Mouse (Mus musculus) liver, embryonic 14.5 days (tissue): Measurements from ENCODE around the gene Olfr548-ps1. TPM values are rescaled to one million over a fixed set of nuclear protein-coding genes. Genes with fewer than 3 reads are reported as not detected.
A peak's percentile ranks its signal among the peaks of the same experiment; 100 is the strongest.

Source experiments
- ATAC-seq: fragments of 200-750 bp; cut with Nextera tagmentation; 2 replicates; pipeline ENCODE4 v1.8.0; 2017; ENCODE audit warnings: moderate number of reproducible peaks, mild to moderate bottlenecking, moderate library complexity; ENCODE audit not compliant: insufficient read depth
- DNase-seq, 3 experiments: peaks; one replicate each; pipeline ENCODE4 v3.0.0-alpha.2; 2012 to 2013; ENCODE audit warnings: low read depth in 3 of 3, low spot score in 3 of 3
- H3K27ac ChIP-seq: fragments of 300-500 bp; sonication (generic); 2 replicates; pipeline ENCODE4 v1.5.1; 2014; ENCODE audit warnings: moderate library complexity, mild to moderate bottlenecking, control low read depth, inconsistent platforms
- H3K27me3 ChIP-seq: fragments of 300-500 bp; sonication (generic); 2 replicates; pipeline ENCODE4 v1.6.1; 2014; ENCODE audit warnings: mild to moderate bottlenecking, low read length, moderate library complexity; ENCODE audit not compliant: control insufficient read depth, insufficient read depth
- H3K36me3 ChIP-seq: fragments of 300-500 bp; sonication (generic); replicated peaks from 2 replicates; pipeline ENCODE4 v1.6.1; 2014; ENCODE audit warnings: low read depth; ENCODE audit not compliant: control insufficient read depth, insufficient read depth
- H3K4me1 ChIP-seq, 2 experiments: fragments of 200-500 bp in 1 of 2; fragments of 300-500 bp in 1 of 2; sonication (generic) in 1 of 2; replicated peaks; 2 replicates each; pipeline ENCODE4 v1.6.1; 2012 to 2014; ENCODE audit warnings: antibody characterized with exemption in 1 of 2, inconsistent platforms in 1 of 2, low read length in 1 of 2; ENCODE audit not compliant: control insufficient read depth in 2 of 2, insufficient read depth in 2 of 2
- H3K4me2 ChIP-seq: fragments of 300-500 bp; sonication (generic); 2 replicates; pipeline ENCODE4 v1.6.1; 2014; ENCODE audit warnings: low read depth, mild to moderate bottlenecking, control low read depth, moderate library complexity
- H3K4me3 ChIP-seq, 2 experiments: fragments of 200-500 bp in 1 of 2; fragments of 300-500 bp in 1 of 2; sonication (generic) in 1 of 2; 2 replicates each; pipeline ENCODE4 v1.5.1; 2012 to 2014; ENCODE audit warnings: low read depth in 2 of 2, low read length in 2 of 2, mild to moderate bottlenecking in 2 of 2, control low read depth in 1 of 2, inconsistent platforms in 1 of 2, moderate library complexity in 1 of 2; ENCODE audit not compliant: insufficient read depth in 1 of 2
- H3K9ac ChIP-seq: fragments of 300-500 bp; sonication (generic); replicated peaks from 2 replicates; pipeline ENCODE4 v1.6.1; 2014; ENCODE audit warnings: mild to moderate bottlenecking, control low read depth, moderate library complexity
- H3K9me3 ChIP-seq: fragments of 300-500 bp; sonication (generic); 2 replicates; pipeline ENCODE4 v1.6.1; 2016; ENCODE audit warnings: low read length, mixed read lengths; ENCODE audit not compliant: control insufficient read depth
- CTCF ChIP-seq: IDR thresholded peaks from 2 replicates; pipeline ENCODE4 v1.5.1; 2016; ENCODE audit warnings: antibody characterized with exemption, low read depth, control low read depth
- EP300 ChIP-seq: IDR thresholded peaks from 2 replicates; pipeline ENCODE4 v1.6.1; 2016; ENCODE audit warnings: antibody characterized with exemption, low read depth
- WGBS: fragments of 180-500 bp; shearing (Covaris S2); extraction: QIAGEN DNeasy Blood & Tissue Kit; methylation state at CpG from one replicate; pipeline ENCODE4 v1.1.7; 2014; ENCODE audit not compliant: insufficient replicate concordance; 5-methylcytosine and 5-hydroxymethylcytosine counted together
- polyA plus RNA-seq, 2 experiments: library from polyadenylated mRNA; depleted of rRNA in 1 of 2; stranded (reverse) in 1 of 2; unstranded in 1 of 2; fragments of >200 nt; fragmentation: Nextera tagmentation in 1 of 2; extraction: Ambion mirVana in 1 of 2; gene quantifications; 2 replicates each; pipeline versions ENCODE4 v1.2.1 to v1.2.3; 2012 to 2014

Olfr548-ps1 gene
- polyA plus RNA-seq, 2 experiments, result not detected

DNA sequence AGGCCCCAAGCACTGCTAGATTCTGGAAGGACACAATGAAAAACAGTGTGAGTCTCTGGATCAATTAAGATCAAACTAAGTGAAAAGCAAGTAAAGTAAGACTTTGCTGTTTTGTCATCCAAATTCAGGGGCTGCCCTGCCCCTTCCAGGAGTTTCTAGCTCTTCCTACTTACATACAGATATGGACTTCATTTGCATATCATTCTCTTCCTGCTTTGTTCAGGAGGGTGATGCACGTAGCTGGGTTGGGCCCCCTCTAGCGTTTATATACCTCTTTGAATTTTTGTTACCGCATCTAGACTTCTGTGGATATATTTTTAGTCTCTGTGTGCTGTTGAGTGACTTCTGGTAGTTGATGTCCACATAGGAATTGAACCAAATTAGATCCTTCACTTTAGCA lies 555 bp downstream of the Olfr548-ps1 start:
- H3K4me1 ChIP-seq, result no peaks in the 10 kb centered on the region
- no peak overlapping the region for H3K9ac ChIP-seq
- ATAC-seq, result no peak
- no peaks in the 10 kb centered on the region for H3K9me3 ChIP-seq
- H3K27me3 ChIP-seq, result no peaks in the 10 kb centered on the region
- no peak for DNase-seq
- TF ChIP-seq EP300 (no peak), CTCF (no peak)
- H3K4me2 ChIP-seq, result no peak overlapping the region
- no peaks in the 10 kb centered on the region for H3K36me3 ChIP-seq
- H3K27ac ChIP-seq, result no peak overlapping the region
- no peak overlapping the region for H3K4me3 ChIP-seq
- 31% methylated on average over 3 of the region's 3 CpGs for WGBS

- H3K27me3 ChIP-seq, result no peaks in the 10 kb centered on the region
- TF ChIP-seq CTCF (no peak), EP300 (no peak)
- H3K4me3 ChIP-seq, result no peak within 1 kb of the TSS
- H3K36me3 ChIP-seq, result no peaks in the 10 kb centered on the region
- DNase-seq, result no peak
- H3K9me3 ChIP-seq, result no peaks in the 10 kb centered on the region
- no peaks in the 10 kb centered on the region for H3K4me1 ChIP-seq
- WGBS, result 65% methylated on average over 3 of the region's 3 CpGs
- H3K27ac ChIP-seq, result no peak within 1 kb of the TSS
- ATAC-seq, result no peak
- no peak within 1 kb of the TSS for H3K4me2 ChIP-seq
- no peak within 1 kb of the TSS for H3K9ac ChIP-seq
Measured at GRCm38 (mm10) chr7:102549570-102549969, 8.9 kb downstream of the Olfr548-ps1 start, which contains the start of gene Olfr549. Olfr549 (plus strand) TSS chr7:102549870.

- no peaks in the 10 kb centered on the region for H3K36me3 ChIP-seq
- TF ChIP-seq EP300 (no peak), CTCF (no peak)
Measured at GRCm38 (mm10) chr7:102553279-102553678, 12.6 kb downstream of the Olfr548-ps1 start.

DNA sequence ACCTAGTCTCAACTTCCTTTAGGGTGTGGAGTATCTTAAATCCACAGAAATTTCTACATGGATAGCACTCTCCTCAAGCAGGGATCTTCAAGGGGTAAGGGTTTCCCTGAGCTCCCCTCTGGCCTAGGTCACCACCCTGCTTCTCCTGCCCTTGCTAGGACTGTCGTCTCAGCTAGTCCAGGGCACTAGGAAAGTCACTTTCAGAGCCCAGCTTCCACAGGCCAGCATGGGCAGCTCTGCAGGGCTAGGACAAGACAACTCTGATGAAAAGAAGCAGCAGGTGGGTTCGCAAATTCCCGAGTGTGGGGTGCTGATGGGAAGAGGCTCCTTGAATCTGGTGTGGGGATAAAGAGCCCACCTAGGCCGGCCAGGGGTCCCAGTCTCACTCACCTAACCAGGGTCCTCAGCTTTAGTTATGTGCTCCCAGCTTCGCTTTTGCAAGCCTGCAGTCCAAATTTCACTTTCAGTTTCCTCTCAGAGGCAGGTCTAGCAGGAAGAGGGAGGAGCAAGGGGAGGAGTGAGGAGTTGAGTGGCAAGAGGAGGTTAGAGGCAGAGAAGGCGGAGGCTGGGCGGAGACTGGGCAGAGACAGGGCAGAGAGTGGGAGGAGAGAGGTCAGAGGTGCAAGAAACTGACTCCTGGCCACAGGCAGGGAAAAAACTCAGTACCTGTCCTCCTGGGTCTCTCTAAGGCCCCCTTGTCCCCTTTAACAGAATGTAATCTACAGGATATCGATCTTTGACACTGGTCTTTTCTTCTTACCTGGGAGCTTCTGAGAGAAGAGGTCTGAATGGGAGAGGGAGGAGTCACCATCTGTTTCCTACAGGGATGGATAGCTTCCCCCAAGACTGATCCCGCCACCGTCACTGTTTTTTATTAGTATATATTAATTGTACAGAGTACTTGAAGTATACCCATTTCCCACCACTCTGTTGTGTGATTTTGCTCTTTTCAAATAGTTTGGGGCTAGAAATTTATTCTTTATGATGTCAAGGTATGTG lies 24.6 kb downstream of the Olfr548-ps1 start, which contains the start of gene Trim21:
Gene Trim21 (minus strand): TSS at position 488 of the 999 bp plus-strand sequence.
- no peaks in the 10 kb centered on the region for H3K9me3 ChIP-seq
- H3K4me3 ChIP-seq, result peak within 1 kb of the TSS; percentile 83 to 90
- no peak for TF ChIP-seq CTCF
- no peak for TF ChIP-seq EP300
- no peaks in the 10 kb centered on the region for H3K27me3 ChIP-seq
- H3K36me3 ChIP-seq, result no peaks in the 10 kb centered on the region
- 5% methylated on average over 10 of the region's 10 CpGs for WGBS
- ATAC-seq, result peak; percentile 99
- H3K9ac ChIP-seq, result peak within 1 kb of the TSS; percentile 84
- peak within 1 kb of the TSS; percentile 20; the same call in 1 of the 2 replicates for H3K27ac ChIP-seq
- DNase-seq, result peak; percentile 76 to 83 (median 81)
- H3K4me1 ChIP-seq, result peaks cover 0 to 6% of the 10 kb centered on the region in 2 experiments; a peak in 3 of 4 replicates
- H3K4me2 ChIP-seq, result peak within 1 kb of the TSS; percentile 91

More at GRCm38 (mm10) chr7:102553279-102553678, 12.6 kb downstream of the Olfr548-ps1 start:
- H3K4me2 ChIP-seq, result no peak overlapping the region
- H3K9me3 ChIP-seq, result no peaks in the 10 kb centered on the region
- H3K4me3 ChIP-seq, result no peak overlapping the region
- H3K27me3 ChIP-seq, result no peaks in the 10 kb centered on the region
- DNase-seq (no peak), ATAC-seq (no peak)
- 44% methylated on average over 3 of the region's 3 CpGs for WGBS
- H3K9ac ChIP-seq, result no peak overlapping the region
- no peak overlapping the region for H3K27ac ChIP-seq
- H3K4me1 ChIP-seq, result no peaks in the 10 kb centered on the region

- H3K27me3 ChIP-seq, result no peaks in the 10 kb centered on the region
- no peak overlapping the region for H3K9ac ChIP-seq
- WGBS, result 68% methylated on average over 4 of the region's 4 CpGs
- H3K9me3 ChIP-seq, result no peaks in the 10 kb centered on the region
- no peak overlapping the region for H3K4me2 ChIP-seq
- H3K4me1 ChIP-seq, result peaks cover 0 to 6% of the 10 kb centered on the region in 2 experiments; a peak in 3 of 4 replicates
- H3K36me3 ChIP-seq, result no peaks in the 10 kb centered on the region
- H3K4me3 ChIP-seq, result no peak overlapping the region
- DNase-seq (no peak), ATAC-seq (no peak)
- no peak for TF ChIP-seq EP300
- peak; percentile 18; the same call in 1 of the 2 replicates for TF ChIP-seq CTCF
- no peak overlapping the region for H3K27ac ChIP-seq
Measured at GRCm38 (mm10) chr7:102566219-102566618, 25.5 kb downstream of the Olfr548-ps1 start.
